In the genomic region with DNA sequence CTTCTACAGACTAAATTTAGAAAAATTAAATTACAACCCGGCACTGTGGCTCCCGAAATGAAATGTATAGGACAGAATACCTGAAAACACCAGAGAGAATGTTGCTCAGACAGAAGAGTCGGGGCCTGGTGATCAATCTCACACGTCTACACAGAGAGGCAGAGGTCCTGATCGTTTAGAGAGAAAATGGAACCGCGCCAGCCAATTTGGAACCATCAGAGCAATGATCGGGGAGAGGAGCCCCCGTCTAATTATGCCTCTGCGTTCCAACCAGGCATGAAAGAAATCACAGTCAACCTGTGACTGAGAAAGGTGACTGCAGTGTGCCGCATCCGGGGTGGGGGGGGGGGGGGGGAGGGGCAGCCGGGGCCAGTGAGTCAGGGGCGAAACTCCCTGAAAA, we compare ENCODE assay signal across 14 mouse cellular contexts.
"Had no signal": no experiment of that assay in that cellular context is flagged by ENCODE, and none has a peak within 500 bp of the region (broad histone marks: within the 10 kb centered on the region; RNA-seq: fewer than 3 reads in every experiment).

No protein-coding gene starts in this region.

- H3K4me1 ChIP-seq: liver, embryonic 13.5 days; midbrain, embryonic 15.5 days; neural tube, embryonic 13.5 days; stomach, embryonic 15.5 days had no signal

- H3K27me3 ChIP-seq: limb, embryonic 12.5 days; liver, embryonic 13.5 days; midbrain, embryonic 15.5 days; neural tube, embryonic 13.5 days; stomach, embryonic 15.5 days had no signal

- H3K9me3 ChIP-seq: limb, embryonic 12.5 days; liver, embryonic 13.5 days; midbrain, embryonic 15.5 days; neural tube, embryonic 13.5 days; stomach, embryonic 15.5 days had no signal

- H3K9ac ChIP-seq: limb, embryonic 12.5 days; liver, embryonic 13.5 days; liver, postnatal 0 days; midbrain, embryonic 15.5 days; neural tube, embryonic 13.5 days; stomach, embryonic 15.5 days had no signal

- H3K4me2 ChIP-seq: limb, embryonic 12.5 days; liver, embryonic 13.5 days; midbrain, embryonic 15.5 days; neural tube, embryonic 13.5 days; stomach, embryonic 15.5 days had no signal

- ATAC-seq: intestine, postnatal 0 days; liver, postnatal 0 days; midbrain, embryonic 15.5 days had no signal

- H3K27ac ChIP-seq: left cerebral cortex, adult 2 months; limb, embryonic 12.5 days; liver, embryonic 13.5 days; midbrain, embryonic 15.5 days; neural tube, embryonic 13.5 days; stomach, embryonic 15.5 days had no signal

- DNase-seq: kidney, adult 8-10 months; kidney, postnatal 25 days; liver; liver, embryonic 13.5 days; liver, postnatal 0 days; lung, postnatal 14 days; right cerebral cortex, postnatal 14 days; thymus, postnatal 4 days had no signal

- H3K36me3 ChIP-seq: limb, embryonic 12.5 days; liver, embryonic 13.5 days; midbrain, embryonic 15.5 days; neural tube, embryonic 13.5 days; stomach, embryonic 15.5 days had no signal

- H3K4me3 ChIP-seq: left cerebral cortex, adult 2 months; limb, embryonic 12.5 days; liver, embryonic 13.5 days; midbrain, embryonic 15.5 days; neural tube, embryonic 13.5 days; stomach, embryonic 15.5 days had no signal
